Mouse (Mus musculus) heart, embryonic 11.5 days (tissue): ENCODE data around the gene Srarp. TPM values are rescaled to one million over a fixed set of nuclear protein-coding genes. Genes with fewer than 3 reads are reported as not detected.
A peak's percentile ranks its signal among the peaks of the same experiment; 100 is the strongest.

Experiments used
- ATAC-seq: fragments of 200-750 bp; cut with Nextera tagmentation; replicated peaks from 2 replicates; pipeline ENCODE4 v1.8.0; 2017; ENCODE audit warnings: moderate library complexity; ENCODE audit not compliant: insufficient number of reproducible peaks, low FRiP score, low TSS enrichment
- H3K27ac ChIP-seq: fragments of 300-500 bp; sonication (generic); 2 replicates; pipeline ENCODE4 v1.5.1; 2014; ENCODE audit warnings: mild to moderate bottlenecking, low read depth, low read length
- H3K27me3 ChIP-seq: fragments of 300-500 bp; sonication (generic); 2 replicates; pipeline ENCODE4 v1.6.1; 2014; ENCODE audit warnings: mild to moderate bottlenecking, low read length, mixed read lengths; ENCODE audit not compliant: control insufficient read depth, insufficient read depth
- H3K36me3 ChIP-seq: fragments of 300-500 bp; sonication (generic); 2 replicates; pipeline ENCODE4 v1.6.1; 2014; ENCODE audit warnings: mild to moderate bottlenecking, low read length, moderate library complexity, mixed read lengths; ENCODE audit not compliant: control insufficient read depth, insufficient read depth
- H3K4me1 ChIP-seq: fragments of 300-500 bp; sonication (generic); 2 replicates; pipeline ENCODE4 v1.6.1; 2014; ENCODE audit warnings: low read length; ENCODE audit not compliant: control insufficient read depth, insufficient read depth
- H3K4me2 ChIP-seq: fragments of 300-500 bp; sonication (generic); 2 replicates; pipeline ENCODE4 v1.6.1; 2014; ENCODE audit warnings: mild to moderate bottlenecking, moderate library complexity
- H3K4me3 ChIP-seq: fragments of 300-500 bp; sonication (generic); 2 replicates; pipeline ENCODE4 v1.5.1; 2014; ENCODE audit warnings: low read depth, low read length
- H3K9ac ChIP-seq: fragments of 300-500 bp; sonication (generic); 2 replicates; pipeline ENCODE4 v1.6.1; 2014; ENCODE audit warnings: mild to moderate bottlenecking, low read depth, low read length, moderate library complexity
- H3K9me3 ChIP-seq: fragments of 300-500 bp; sonication (generic); replicated peaks from 2 replicates; pipeline ENCODE4 v1.6.1; 2016; ENCODE audit warnings: low read length; ENCODE audit not compliant: control insufficient read depth
- WGBS: fragments of 180-500 bp; shearing (Covaris S2); extraction: QIAGEN DNeasy Blood & Tissue Kit; methylation state at CpG from one replicate; pipeline ENCODE4 v1.1.7; 2014; ENCODE audit not compliant: insufficient replicate concordance; 5-methylcytosine and 5-hydroxymethylcytosine counted together
- polyA plus RNA-seq: library from polyadenylated mRNA; unstranded; fragments of >200 nt; fragmentation: Nextera tagmentation; extraction: Ambion mirVana; gene quantifications from 2 replicates; pipeline ENCODE4 v1.2.1, GENCODE M21; 2014

Gene Srarp
- polyA plus RNA-seq, 1 experiment from 2014 or later = not detected

GRCm38 (mm10) chr4:141425484-141426479 lies 10.1 kb downstream of the Srarp start:
- ATAC-seq = peak; percentile 69
- no peaks in the 10 kb centered on the region for H3K9me3 ChIP-seq
- peaks cover 21% of the 10 kb centered on the region for H3K4me1 ChIP-seq
- peak overlapping the region; percentile 97 for H3K27ac ChIP-seq
- peak overlapping the region; percentile 71 for H3K4me2 ChIP-seq
- WGBS = 2% methylated on average over 36 of the region's 36 CpGs
- peak overlapping the region; percentile 94 for H3K9ac ChIP-seq
- 0 out of 2 replicates have a peak, but pooled peaks cover 6% of the 10 kb centered on the region for H3K36me3 ChIP-seq
- H3K4me3 ChIP-seq = peak overlapping the region; percentile 76
- H3K27me3 ChIP-seq = no peaks in the 10 kb centered on the region

GRCm38 (mm10) chr4:141423691-141424431 lies 12.0 kb downstream of the Srarp start:
- Histone ChIP-seq H3K36me3 (0 out of 2 replicates have a peak, but pooled peaks cover 6% of the 10 kb centered on the region), H3K27ac (peak overlapping the region; percentile 97), H3K4me1 (peaks cover 37% of the 10 kb centered on the region), H3K4me2 (peak overlapping the region; percentile 71), H3K9me3 (no peaks in the 10 kb centered on the region), H3K9ac (peak overlapping the region; percentile 94), H3K27me3 (no peaks in the 10 kb centered on the region), H3K4me3 (peak overlapping the region; percentile 76)
- no peak for ATAC-seq
- 65% methylated on average over 13 of the region's 13 CpGs for WGBS

- ATAC-seq = no peak
- peak overlapping the region; percentile 71 for H3K4me2 ChIP-seq
- peak overlapping the region; percentile 94 for H3K9ac ChIP-seq
- H3K27me3 ChIP-seq = no peaks in the 10 kb centered on the region
- peaks cover 37% of the 10 kb centered on the region for H3K4me1 ChIP-seq
- no peaks in the 10 kb centered on the region for H3K9me3 ChIP-seq
- peak overlapping the region; percentile 97 for H3K27ac ChIP-seq
- H3K4me3 ChIP-seq = peak overlapping the region; percentile 76
- WGBS = 61% methylated on average over 5 of the region's 5 CpGs
- 0 out of 2 replicates have a peak, but pooled peaks cover 6% of the 10 kb centered on the region for H3K36me3 ChIP-seq
Observed at GRCm38 (mm10) chr4:141423288-141423687, 12.6 kb downstream of the Srarp start.

GRCm38 (mm10) chr4:141422841-141423240 lies 13.1 kb downstream of the Srarp start:
- Histone ChIP-seq H3K4me1 (peaks cover 37% of the 10 kb centered on the region), H3K27me3 (no peaks in the 10 kb centered on the region), H3K27ac (peak overlapping the region; percentile 97), H3K4me3 (peak overlapping the region; percentile 76), H3K9me3 (no peaks in the 10 kb centered on the region), H3K36me3 (0 out of 2 replicates have a peak, but pooled peaks cover 6% of the 10 kb centered on the region), H3K4me2 (peak overlapping the region; percentile 71), H3K9ac (peak overlapping the region; percentile 94)
- 42% methylated on average over 5 of the region's 5 CpGs for WGBS
- ATAC-seq = no peak

GRCm38 (mm10) chr4:141421423-141421822 lies 14.5 kb downstream of the Srarp start:
- no peaks in the 10 kb centered on the region for H3K27me3 ChIP-seq
- 0 out of 2 replicates have a peak, but pooled peaks cover 6% of the 10 kb centered on the region for H3K36me3 ChIP-seq
- ATAC-seq = peak; percentile 46
- peak overlapping the region; percentile 97 for H3K27ac ChIP-seq
- peak overlapping the region; percentile 76 for H3K4me3 ChIP-seq
- peak overlapping the region; percentile 71 for H3K4me2 ChIP-seq
- no peaks in the 10 kb centered on the region for H3K9me3 ChIP-seq
- H3K4me1 ChIP-seq = peaks cover 31% of the 10 kb centered on the region
- 29% methylated on average over 14 of the region's 14 CpGs for WGBS
- H3K9ac ChIP-seq = peak overlapping the region; percentile 94

GRCm38 (mm10) chr4:141420886-141421285 lies 15.0 kb downstream of the Srarp start:
- Histone ChIP-seq H3K4me3 (peak overlapping the region; percentile 76), H3K36me3 (0 out of 2 replicates have a peak, but pooled peaks cover 6% of the 10 kb centered on the region), H3K4me2 (peak overlapping the region; percentile 60), H3K27me3 (no peaks in the 10 kb centered on the region), H3K27ac (peak overlapping the region; percentile 97), H3K9me3 (no peaks in the 10 kb centered on the region), H3K9ac (peak overlapping the region; percentile 70; the same call in 1 of the 2 replicates), H3K4me1 (peaks cover 31% of the 10 kb centered on the region)
- ATAC-seq = no peak
- 22% methylated on average over 9 of the region's 9 CpGs for WGBS

- Histone ChIP-seq H3K9ac (peak within 1 kb of the TSS; percentile 94), H3K4me1 (peaks cover 27% of the 10 kb centered on the region), H3K4me2 (peak within 1 kb of the TSS; percentile 71), H3K27me3 (no peaks in the 10 kb centered on the region), H3K27ac (peak within 1 kb of the TSS; percentile 97), H3K4me3 (peak within 1 kb of the TSS; percentile 76), H3K9me3 (no peaks in the 10 kb centered on the region), H3K36me3 (0 out of 2 replicates have a peak, but pooled peaks cover 6% of the 10 kb centered on the region)
- no peak for ATAC-seq
- 30% methylated on average over 9 of the region's 9 CpGs for whole genome bisulfite sequencing
Observed at GRCm38 (mm10) chr4:141420192-141420829, 15.6 kb downstream of the Srarp start, which contains the start of gene Hspb7. TSS of gene Hspb7 (plus strand) at chr4:141420779.
